Mouse (Mus musculus) activated CD4-positive, CD25-positive, alpha-beta regulatory T cell, adult 4 months (primary cell): ENCODE measurements around the gene Supt3. TPM values are rescaled to one million over a fixed set of nuclear protein-coding genes. Genes with fewer than 3 reads are reported as not detected.
A peak's percentile ranks its signal among the peaks of the same experiment; 100 is the strongest.

ENCODE experiments used
- ATAC-seq: one replicate; pipeline ENCODE4 v1.8.0; 2017
- polyA plus RNA-seq, 2 experiments: library from polyadenylated mRNA; unstranded; fragments of 100-300 nt; shearing (Covaris generic); gene quantifications; one replicate each; pipeline ENCODE4 v1.2.1; 2017

Gene Supt3
- polyA plus RNA-seq, 2 experiments from 2014 or later, result 12.6 to 15.1 TPM

- no peak for ATAC-seq
These were observed 281.8 kb downstream of the Supt3 start for GRCm38 (mm10) chr17:45058566-45059363.

- ATAC-seq, result no peak
These were observed 286.8 kb downstream of the Supt3 start for GRCm38 (mm10) chr17:45063776-45064175.

- ATAC-seq, result no peak
These were observed 288.5 kb downstream of the Supt3 start for GRCm38 (mm10) chr17:45065465-45065864.

- no peak for ATAC-seq
These were observed 290.5 kb downstream of the Supt3 start for GRCm38 (mm10) chr17:45067441-45067840.

- ATAC-seq, result no peak
These were observed 291.4 kb downstream of the Supt3 start for GRCm38 (mm10) chr17:45068321-45068720.

- no peak for ATAC-seq
These were observed 295.8 kb downstream of the Supt3 start for GRCm38 (mm10) chr17:45072495-45073347.

GRCm38 (mm10) chr17:45073348-45073634 is 296.3 kb downstream of the Supt3 start:
- ATAC-seq, result no peak

GRCm38 (mm10) chr17:45073779-45074178 is 296.8 kb downstream of the Supt3 start:
- ATAC-seq, result no peak

- no peak for ATAC-seq
These were observed 300.0 kb downstream of the Supt3 start for GRCm38 (mm10) chr17:45076951-45077350.

- no peak for ATAC-seq
These were observed 301.1 kb downstream of the Supt3 start for GRCm38 (mm10) chr17:45077921-45078640.

GRCm38 (mm10) chr17:45081521-45081920 is 304.6 kb downstream of the Supt3 start:
- no peak for ATAC-seq

- no peak for ATAC-seq
These were observed 305.1 kb downstream of the Supt3 start for GRCm38 (mm10) chr17:45081955-45082475.

GRCm38 (mm10) chr17:45086361-45086760 is 309.4 kb downstream of the Supt3 start:
- no peak for ATAC-seq

GRCm38 (mm10) chr17:45087022-45087421 is 310.1 kb downstream of the Supt3 start:
- no peak for ATAC-seq

GRCm38 (mm10) chr17:45101064-45101463 is 324.1 kb downstream of the Supt3 start:
- no peak for ATAC-seq

GRCm38 (mm10) chr17:45115386-45115785 is 338.4 kb downstream of the Supt3 start:
- no peak for ATAC-seq

- ATAC-seq, result no peak
These were observed 341.9 kb downstream of the Supt3 start for GRCm38 (mm10) chr17:45118565-45119471.

- ATAC-seq, result peak; percentile 73
These were observed 342.8 kb downstream of the Supt3 start for GRCm38 (mm10) chr17:45119609-45120201.

GRCm38 (mm10) chr17:45123856-45124255 is 346.9 kb downstream of the Supt3 start:
- ATAC-seq, result no peak

- ATAC-seq, result no peak
These were observed 351.7 kb downstream of the Supt3 start for GRCm38 (mm10) chr17:45128611-45129010.
